Mouse (Mus musculus): ENCODE data around the gene Rbm3. TPM values are rescaled to one million over a fixed set of nuclear protein-coding genes. Genes with fewer than 3 reads are reported as not detected.

Rbm3 gene
- polyA plus RNA-seq, 1 experiment from 2014 or later = 397 TPM

Other genes starting within 250 kb of the Rbm3 start
- gene Pqbp1, start 246.6 kb downstream of the Rbm3 start, polyA plus RNA-seq (2016; fragmentation: Nextera tagmentation; extraction: Ambion mirVana) = 179 and 180 TPM in 2 replicates
- 143 and 147 TPM in 2 replicates for gene Timm17b, start 246.5 kb downstream of the Rbm3 start, polyA plus RNA-seq (2016; fragmentation: Nextera tagmentation; extraction: Ambion mirVana)
- gene Gm10491, start 238.0 kb downstream of the Rbm3 start, polyA plus RNA-seq (2016; fragmentation: Nextera tagmentation; extraction: Ambion mirVana) = not detected in 2 replicates
- gene Gm10490, start 236.3 kb downstream of the Rbm3 start, polyA plus RNA-seq (2016; fragmentation: Nextera tagmentation; extraction: Ambion mirVana) = not detected in 2 replicates
- 137 and 142 TPM in 2 replicates for gene Pcsk1n, start 226.1 kb downstream of the Rbm3 start, polyA plus RNA-seq (2016; fragmentation: Nextera tagmentation; extraction: Ambion mirVana)
- not detected in 2 replicates for gene Eras, start 217.3 kb downstream of the Rbm3 start, polyA plus RNA-seq (2016; fragmentation: Nextera tagmentation; extraction: Ambion mirVana)
- gene Hdac6, start 198.0 kb downstream of the Rbm3 start, polyA plus RNA-seq (2016; fragmentation: Nextera tagmentation; extraction: Ambion mirVana) = 56.8 and 60.8 TPM in 2 replicates
- gene Gata1, start 167.8 kb downstream of the Rbm3 start, polyA plus RNA-seq (2016; fragmentation: Nextera tagmentation; extraction: Ambion mirVana) = 1.2 and 1.5 TPM in 2 replicates
- not detected in 2 replicates for gene Glod5, start 127.4 kb downstream of the Rbm3 start, polyA plus RNA-seq (2016; fragmentation: Nextera tagmentation; extraction: Ambion mirVana)
- 58.3 and 63.2 TPM in 2 replicates for gene Suv39h1, start 71.1 kb downstream of the Rbm3 start, polyA plus RNA-seq (2016; fragmentation: Nextera tagmentation; extraction: Ambion mirVana)
- gene Was, start 55.4 kb downstream of the Rbm3 start, polyA plus RNA-seq (2016; fragmentation: Nextera tagmentation; extraction: Ambion mirVana) = 0.22 and 0.23 TPM in 2 replicates
- gene Wdr13, start 13.0 kb downstream of the Rbm3 start, polyA plus RNA-seq (2016; fragmentation: Nextera tagmentation; extraction: Ambion mirVana) = 42.6 and 45.0 TPM in 2 replicates
- gene Tbc1d25, start 30.3 kb upstream of the Rbm3 start, polyA plus RNA-seq (2016; fragmentation: Nextera tagmentation; extraction: Ambion mirVana) = 15.1 and 16.5 TPM in 2 replicates
- 33.0 and 36.0 TPM in 2 replicates for gene Ebp, start 47.6 kb upstream of the Rbm3 start, polyA plus RNA-seq (2016; fragmentation: Nextera tagmentation; extraction: Ambion mirVana)
- 32.3 and 36.2 TPM in 2 replicates for gene Porcn, start 60.6 kb upstream of the Rbm3 start, polyA plus RNA-seq (2016; fragmentation: Nextera tagmentation; extraction: Ambion mirVana)
- gene Ftsj1, start 106.5 kb upstream of the Rbm3 start, polyA plus RNA-seq (2016; fragmentation: Nextera tagmentation; extraction: Ambion mirVana) = 45.8 and 46.3 TPM in 2 replicates
- gene Slc38a5, start 125.3 kb upstream of the Rbm3 start, polyA plus RNA-seq (2016; fragmentation: Nextera tagmentation; extraction: Ambion mirVana) = 6.4 and 6.9 TPM in 2 replicates
- not detected in 2 replicates for gene Ssxb10, start 181.5 kb upstream of the Rbm3 start, polyA plus RNA-seq (2016; fragmentation: Nextera tagmentation; extraction: Ambion mirVana)
- not detected in 2 replicates for gene Ssxb9, start 221.1 kb upstream of the Rbm3 start, polyA plus RNA-seq (2016; fragmentation: Nextera tagmentation; extraction: Ambion mirVana)